Mouse (Mus musculus) liver, adult 2 months (tissue): ENCODE results near the gene Ppard. TPM values are rescaled to one million over a fixed set of nuclear protein-coding genes. Genes with fewer than 3 reads are reported as not detected.
A peak's percentile ranks its signal among the peaks of the same experiment; 100 is the strongest.

Source experiments
- DNase-seq: peaks from one replicate; pipeline ENCODE4 v3.0.0-alpha.2; 2011; ENCODE audit warnings: low read depth, low spot score; ENCODE audit errors: extremely low read depth
- H3K27ac ChIP-seq: fragments of 200-500 bp; replicated peaks from 2 replicates; pipeline ENCODE4 v1.5.1; 2012; ENCODE audit warnings: low read depth, mild to moderate bottlenecking, control low read depth, inconsistent platforms, low read length; ENCODE audit not compliant: insufficient read depth
- H3K27me3 ChIP-seq: fragments of 200-500 bp; 2 replicates; pipeline ENCODE4 v1.6.1; 2012; ENCODE audit warnings: mild to moderate bottlenecking, moderate library complexity, low read length, inconsistent platforms; ENCODE audit not compliant: control insufficient read depth, insufficient read depth
- H3K36me3 ChIP-seq: fragments of 200-500 bp; 2 replicates; pipeline ENCODE4 v1.6.1; 2012; ENCODE audit warnings: low read length, inconsistent platforms; ENCODE audit not compliant: control insufficient read depth, insufficient read depth
- H3K4me1 ChIP-seq: fragments of 200-500 bp; 2 replicates; pipeline ENCODE4 v1.6.1; 2011; ENCODE audit warnings: low read length; ENCODE audit not compliant: control insufficient read depth, insufficient read depth
- H3K4me3 ChIP-seq: fragments of 200-500 bp; 2 replicates; pipeline ENCODE4 v1.5.1; 2011; ENCODE audit warnings: low read depth, mild to moderate bottlenecking, control low read depth, low read length, moderate library complexity; ENCODE audit not compliant: insufficient read depth
- H3K79me2 ChIP-seq: fragments of 200-500 bp; 2 replicates; pipeline ENCODE4 v1.6.1; 2012; ENCODE audit warnings: inconsistent platforms, mild to moderate bottlenecking, low read length, moderate library complexity; ENCODE audit not compliant: control insufficient read depth, insufficient read depth
- H3K9ac ChIP-seq: fragments of 200-500 bp; 2 replicates; pipeline ENCODE4 v1.6.1; 2012; ENCODE audit warnings: low read depth, mild to moderate bottlenecking, control low read depth, inconsistent platforms, low read length
- CTCF ChIP-seq: fragments of 200-500 bp; IDR thresholded peaks from 2 replicates; pipeline ENCODE4 v1.5.1; 2011; ENCODE audit warnings: low read depth, low read length, control low read depth
- POLR2A ChIP-seq: fragments of 200-500 bp; IDR thresholded peaks from 2 replicates; pipeline ENCODE4 v1.6.1; 2011; ENCODE audit warnings: low read length, control low read depth; ENCODE audit not compliant: insufficient read depth; ENCODE audit errors: extremely low read depth
- WGBS: fragments of 180-500 bp; shearing (Covaris S2); methylation state at CpG from one replicate; pipeline ENCODE4 v1.1.7; 2018; 5-methylcytosine and 5-hydroxymethylcytosine counted together
- polyA plus RNA-seq: library from polyadenylated mRNA; depleted of rRNA; stranded (reverse); fragments of >200 nt; gene quantifications from 2 replicates; pipeline ENCODE4 v1.2.3, GENCODE M21; 2012
- total RNA-seq: library from RNA; depleted of rRNA; stranded (reverse); fragments of >200 nt; gene quantifications from 2 replicates; pipeline ENCODE4 v1.2.3, GENCODE M21; 2014

Gene Ppard
- total and polyA plus RNA-seq, 2 experiments, result 3.0 to 9.7 TPM

DNA sequence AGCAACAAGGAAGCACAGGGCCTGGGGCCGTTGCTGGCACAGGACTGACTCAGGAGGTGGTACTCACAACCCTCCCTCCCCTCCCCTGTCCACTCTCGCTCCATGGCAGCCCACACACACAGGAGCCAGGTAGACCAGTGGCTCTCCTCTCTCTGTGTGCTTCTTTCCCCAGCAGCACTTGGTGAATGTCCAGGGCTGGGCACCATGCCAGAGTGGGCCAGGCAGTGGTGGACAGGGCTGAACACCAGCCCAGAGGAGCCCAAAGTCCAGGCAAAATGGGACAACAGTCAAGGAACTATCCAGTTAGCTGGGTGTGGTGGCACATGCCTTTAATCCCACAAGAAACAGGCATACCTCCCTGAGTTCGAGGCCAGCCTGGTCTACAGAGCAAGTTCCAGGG, 57.8 kb downstream of the Ppard start:
- peaks cover 25% of the 10 kb centered on the region for H3K4me1 ChIP-seq
- WGBS, result 30% methylated on average over 3 of the region's 3 CpGs
- H3K9ac ChIP-seq, result peak overlapping the region; percentile 23; the same call in 1 of the 2 replicates
- H3K27ac ChIP-seq, result peak overlapping the region; percentile 30
- peak; percentile 92 for DNase-seq
- no peaks in the 10 kb centered on the region for H3K27me3 ChIP-seq
- no peaks in the 10 kb centered on the region for H3K79me2 ChIP-seq
- no peak overlapping the region for H3K4me3 ChIP-seq
- H3K36me3 ChIP-seq, result no peaks in the 10 kb centered on the region
- TF ChIP-seq POLR2A, result no peak
- no peak for TF ChIP-seq CTCF

GRCm38 (mm10) chr17:28290671-28291070, 58.2 kb downstream of the Ppard start:
- no peak overlapping the region for H3K9ac ChIP-seq
- peaks cover 25% of the 10 kb centered on the region for H3K4me1 ChIP-seq
- WGBS, result 34% methylated on average over 11 of the region's 11 CpGs
- H3K79me2 ChIP-seq, result no peaks in the 10 kb centered on the region
- peak; percentile 52 for DNase-seq
- TF ChIP-seq POLR2A, result no peak
- TF ChIP-seq CTCF, result no peak
- H3K36me3 ChIP-seq, result no peaks in the 10 kb centered on the region
- peak overlapping the region; percentile 20; the same call in 1 of the 2 replicates for H3K27ac ChIP-seq
- H3K27me3 ChIP-seq, result no peaks in the 10 kb centered on the region
- no peak overlapping the region for H3K4me3 ChIP-seq

- no peaks in the 10 kb centered on the region for H3K79me2 ChIP-seq
- H3K36me3 ChIP-seq, result no peaks in the 10 kb centered on the region
- no peak overlapping the region for H3K9ac ChIP-seq
- H3K4me3 ChIP-seq, result no peak overlapping the region
- 95% methylated on average over 7 of the region's 7 CpGs for WGBS
- TF ChIP-seq CTCF (no peak), POLR2A (no peak)
- DNase-seq, result no peak
- H3K27ac ChIP-seq, result no peak overlapping the region
- no peaks in the 10 kb centered on the region for H3K27me3 ChIP-seq
- peaks cover 25% of the 10 kb centered on the region for H3K4me1 ChIP-seq
Measured at GRCm38 (mm10) chr17:28291346-28291745, 58.8 kb downstream of the Ppard start.

DNA sequence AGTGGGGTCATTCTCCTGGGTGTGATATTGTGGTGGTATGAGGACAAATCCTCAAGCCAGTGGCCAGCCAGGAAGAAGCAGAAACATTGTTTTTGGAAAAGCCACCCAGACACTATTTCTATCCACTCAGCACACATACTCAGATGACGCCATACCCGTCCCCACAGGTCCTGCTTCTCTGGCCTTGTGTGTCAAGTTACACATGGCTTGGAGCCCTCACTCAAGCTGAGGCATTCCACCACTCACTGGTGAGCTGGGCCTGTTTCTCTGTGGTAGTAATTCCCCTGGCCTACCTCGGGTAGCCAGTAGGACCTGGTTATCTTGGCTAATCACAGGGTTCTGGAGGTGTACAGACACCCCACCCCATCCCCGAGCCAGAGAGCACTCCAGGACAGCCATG, 61.2 kb downstream of the Ppard start:
- H3K36me3 ChIP-seq, result no peaks in the 10 kb centered on the region; the same call in 1 of the 2 replicates
- no peak overlapping the region for H3K9ac ChIP-seq
- TF ChIP-seq POLR2A (no peak), CTCF (no peak)
- H3K27me3 ChIP-seq, result no peaks in the 10 kb centered on the region
- peaks cover 9% of the 10 kb centered on the region for H3K4me1 ChIP-seq
- H3K79me2 ChIP-seq, result no peaks in the 10 kb centered on the region
- no peak overlapping the region for H3K27ac ChIP-seq
- H3K4me3 ChIP-seq, result no peak overlapping the region
- no peak for DNase-seq
- 80% methylated on average over 4 of the region's 4 CpGs for WGBS

DNA sequence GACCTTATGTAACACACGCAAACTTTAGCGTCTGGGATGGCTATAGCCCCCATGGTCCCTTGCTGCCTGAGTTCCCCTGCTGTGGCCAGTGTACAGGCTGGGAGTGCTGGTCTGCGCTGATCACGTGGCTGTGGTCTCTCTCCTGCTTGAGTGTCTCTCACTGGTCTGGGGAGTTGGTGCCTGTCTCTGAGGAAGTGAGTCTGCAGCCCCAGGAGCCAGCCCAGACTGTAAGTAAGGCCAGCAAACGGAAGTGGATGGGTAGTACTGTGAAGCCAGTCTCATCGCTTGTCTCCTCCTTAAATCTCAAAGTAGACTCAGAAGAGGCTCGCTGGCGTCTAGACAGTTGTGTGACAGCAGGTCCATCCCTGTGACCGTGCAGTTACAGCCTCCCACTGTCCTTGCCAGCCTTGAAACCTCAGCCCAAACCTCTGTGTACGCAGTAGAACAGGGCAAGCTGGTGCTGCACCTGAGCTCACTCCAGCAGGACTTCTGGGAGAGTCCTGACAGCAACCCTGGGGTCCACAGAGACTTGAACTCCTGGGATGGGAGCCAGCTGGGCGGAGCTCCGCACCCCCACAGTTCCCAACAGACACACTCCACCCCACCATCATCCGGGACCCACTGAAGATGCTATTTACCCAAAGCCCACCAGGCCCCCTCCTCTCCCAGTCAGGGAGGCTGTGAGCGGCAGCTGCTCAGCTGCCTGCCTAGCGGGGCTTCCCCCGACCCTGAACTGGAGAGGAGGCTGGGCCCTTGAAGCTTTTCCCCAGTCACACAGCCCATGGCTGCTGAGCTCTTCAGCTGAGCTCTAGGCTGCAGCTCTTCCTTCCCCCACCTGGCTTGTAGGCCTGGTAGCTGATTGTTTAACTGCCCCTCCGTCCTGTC, 62.2 kb downstream of the Ppard start:
- no peak overlapping the region for H3K4me3 ChIP-seq
- peak; percentile 26 for DNase-seq
- H3K4me1 ChIP-seq, result peaks cover 9% of the 10 kb centered on the region
- H3K36me3 ChIP-seq, result no peaks in the 10 kb centered on the region; the same call in 1 of the 2 replicates
- TF ChIP-seq CTCF, result no peak
- TF ChIP-seq POLR2A, result no peak
- WGBS, result 83% methylated on average over 17 of the region's 17 CpGs
- no peaks in the 10 kb centered on the region for H3K79me2 ChIP-seq
- no peaks in the 10 kb centered on the region for H3K27me3 ChIP-seq
- no peak overlapping the region for H3K27ac ChIP-seq
- H3K9ac ChIP-seq, result no peak overlapping the region

DNA sequence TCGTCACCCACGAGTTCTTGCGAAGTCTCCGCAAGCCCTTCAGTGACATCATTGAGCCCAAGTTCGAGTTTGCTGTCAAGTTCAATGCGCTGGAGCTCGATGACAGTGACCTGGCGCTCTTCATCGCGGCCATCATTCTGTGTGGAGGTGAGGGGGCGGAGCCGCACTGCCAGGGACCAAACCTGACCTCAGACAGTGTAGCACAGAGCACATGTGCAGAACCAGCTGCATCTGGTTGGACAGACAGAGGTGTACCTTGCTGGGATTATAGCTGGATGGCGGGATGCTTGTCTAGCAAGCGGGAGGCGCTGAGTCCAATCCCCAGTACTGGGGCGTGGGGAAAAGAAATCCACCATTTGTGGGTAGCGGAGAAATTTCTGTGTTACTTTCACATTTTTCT, 66.4 kb downstream of the Ppard start:
- TF ChIP-seq CTCF (no peak), POLR2A (no peak)
- Histone ChIP-seq H3K4me1 (no peaks in the 10 kb centered on the region), H3K27ac (no peak overlapping the region), H3K27me3 (no peaks in the 10 kb centered on the region), H3K36me3 (no peaks in the 10 kb centered on the region; the same call in 1 of the 2 replicates), H3K4me3 (no peak overlapping the region), H3K79me2 (no peaks in the 10 kb centered on the region), H3K9ac (no peak overlapping the region)
- DNase-seq, result no peak
- WGBS, result 74% methylated on average over 17 of the region's 17 CpGs
